ENCODE assay signal across 2 mouse cellular contexts in genomic region chr3:14699442-14699841, GRCm38 (mm10). TPM values are rescaled to one million over a fixed set of nuclear protein-coding genes. Genes with fewer than 3 reads are reported as not detected.
A peak's percentile ranks its signal among the peaks of the same experiment; 100 is the strongest.
DNase-seq lines count a peak whose midpoint lies in the region; TF ChIP-seq lines count a peak whose summit lies in the region.
"Not testable (repeated sequence)": the region's sequence is repeated elsewhere in the genome, so short reads cannot be mapped to it uniquely, and the experiment has no call there.

No protein-coding gene starts in this region.

- not testable (repeated sequence) for TF ChIP-seq POLR2A in liver, adult 2 months (IDR thresholded peaks at IDR 0.05; ENCODE audit: extremely low read depth, insufficient read depth, low read length); myocyte (IDR thresholded peaks at IDR 0.05; ENCODE audit: insufficient read length, low read depth)

- peak; percentile 88 for DNase-seq in liver, adult 2 months (ENCODE audit: extremely low read depth, low read depth, low spot score)

- not testable (repeated sequence) for H3K79me2 ChIP-seq in liver, adult 2 months (ENCODE audit: control insufficient read depth, insufficient read depth, low read length); myocyte (ENCODE audit: control insufficient read depth, insufficient read depth)

- peak overlapping the region; percentile 44; the same call in 1 of the 2 replicates for H3K27ac ChIP-seq in liver, adult 2 months (replicated peaks; ENCODE audit: insufficient read depth, low read depth, low read length)

- not testable (repeated sequence) for H3K9ac ChIP-seq in liver, adult 2 months (ENCODE audit: low read depth, low read length)

- H3K4me2 ChIP-seq in myocyte (ENCODE audit: low read depth): not testable (repeated sequence)

- H3K4me3 ChIP-seq in liver, adult 2 months (ENCODE audit: insufficient read depth, low read depth, low read length); myocyte: not testable (repeated sequence)

- 14% methylated on average over 2 of the region's 2 CpGs for WGBS in liver, adult 2 months

- TF ChIP-seq CTCF in liver, adult 2 months (IDR thresholded peaks at IDR 0.05; ENCODE audit: low read depth, low read length): not testable (repeated sequence)

- not testable (repeated sequence) for H3K36me3 ChIP-seq in liver, adult 2 months (ENCODE audit: control insufficient read depth, insufficient read depth, low read length); myocyte (ENCODE audit: control insufficient read depth, insufficient read depth)

- not testable (repeated sequence) for H3ac ChIP-seq in myocyte (ENCODE audit: control insufficient read depth, insufficient read length)

- H3K27me3 ChIP-seq in liver, adult 2 months (ENCODE audit: control insufficient read depth, insufficient read depth, low read length); myocyte (ENCODE audit: control insufficient read depth, insufficient read depth, insufficient read length): not testable (repeated sequence)

- not testable (repeated sequence) for H3K4me1 ChIP-seq in liver, adult 2 months (ENCODE audit: control insufficient read depth, insufficient read depth, low read length)

TF ChIP-seq in myocyte, 11 proteins besides CTCF, POLR2A, EP300 and RAD21:
- peak; percentile 65 for TF ChIP-seq CEBPB (IDR thresholded peaks at IDR 0.05; ENCODE audit: insufficient read depth, poor library complexity, severe bottlenecking)

RNA-seq across cellular contexts. Expression of gene Car13, which starts 57.9 kb away (rescaled TPM):
- total RNA-seq in liver, adult 2 months (2014; rRNA removed): 0.65 and 1.1 TPM in 2 replicates
- polyA plus RNA-seq in liver, adult 2 months (2012; rRNA removed): 0.09 and 0.16 TPM in 2 replicates
- polyA plus RNA-seq in myocyte (2012; fragmentation: generic; extraction: Trizol): 17.9 TPM

Comparison
In these comparisons a context has a peak if more than half of its experiments do, and no peak if none do; other contexts are left out.
1. RNA of gene Car13, which starts 57.9 kb away (polyA plus RNA-seq): 17.9 TPM in myocyte (single experiment); 0.09 to 0.16 TPM in liver, adult 2 months; every median in the first group is over 10 times any median in the second.